9 mouse cellular contexts compared by ENCODE assay signal in genomic region chr5:125264700-125265099, GRCm38 (mm10).
DNase-seq lines count a peak whose midpoint lies in the region; ATAC-seq and TF ChIP-seq lines count a peak whose summit lies in the region.
"Had no signal": no experiment of that assay in that cellular context is flagged by ENCODE, and none has a peak within 500 bp of the region (broad histone marks: within the 10 kb centered on the region; RNA-seq: fewer than 3 reads in every experiment).

No protein-coding gene starts in this region.

- H3K36me3 ChIP-seq in heart, embryonic 13.5 days: no peaks in the 10 kb centered on the region
- H3K36me3 ChIP-seq in heart, embryonic 14.5 days (ENCODE audit: control insufficient read depth, insufficient read depth, low read length): no peaks in the 10 kb centered on the region
- no peaks in the 10 kb centered on the region for H3K36me3 ChIP-seq in limb, embryonic 14.5 days (ENCODE audit: control insufficient read depth, insufficient read depth, low read length)

- DNase-seq in heart, adult 11 months: no peak
- DNase-seq in adrenal gland, adult 2 months: peak; percentile 89
- DNase-seq in limb, embryonic 14.5 days (ENCODE audit: low spot score): peak; percentile 55
- no peak for DNase-seq in T-cell, adult 2 months (ENCODE audit: low spot score)
- no peak for DNase-seq in ovary, postnatal 10 days (ENCODE audit: low spot score)
- DNase-seq: cerebellum, adult 11-12 months had no signal

- H3K9me3 ChIP-seq in heart, embryonic 13.5 days: no peaks in the 10 kb centered on the region
- H3K9me3 ChIP-seq in heart, embryonic 14.5 days (ENCODE audit: control insufficient read depth, low read length): no peaks in the 10 kb centered on the region
- H3K9me3 ChIP-seq in limb, embryonic 14.5 days (ENCODE audit: control insufficient read depth, low read length): no peaks in the 10 kb centered on the region

- no peak overlapping the region for H3K4me3 ChIP-seq in heart, embryonic 13.5 days
- H3K4me3 ChIP-seq in heart, embryonic 14.5 days (ENCODE audit: control insufficient read depth in 1 of 2, insufficient read depth in 1 of 2, low read depth in 1 of 2, low read length in 2 of 2): no peak overlapping the region
- no peak overlapping the region for H3K4me3 ChIP-seq in limb, embryonic 14.5 days (replicated peaks; ENCODE audit: low read length)

- no peak for TF ChIP-seq POLR2A in limb, embryonic 14.5 days (IDR thresholded peaks at IDR 0.05; ENCODE audit: borderline replicate concordance, extremely low read depth, insufficient read depth, insufficient read length)

- no peak for ATAC-seq in heart, embryonic 13.5 days (ENCODE audit: extremely low read depth, insufficient number of reproducible peaks, low FRiP score, low TSS enrichment)
- no peak for ATAC-seq in heart, embryonic 14.5 days (ENCODE audit: insufficient number of reproducible peaks, insufficient read depth, low FRiP score, low read depth)
- no peak for ATAC-seq in limb, embryonic 14.5 days (ENCODE audit: low FRiP score, low read depth)
- ATAC-seq in activated CD4-positive, CD25-positive, alpha-beta regulatory T cell, adult 4 months: no peak

- peak overlapping the region; percentile 41; the same call in 1 of the 2 replicates for H3K9ac ChIP-seq in heart, embryonic 13.5 days
- H3K9ac ChIP-seq in heart, embryonic 14.5 days (ENCODE audit: low read length): peak overlapping the region; percentile 38; the same call in 1 of the 2 replicates
- H3K9ac ChIP-seq in limb, embryonic 14.5 days (ENCODE audit: low read depth, low read length, severe bottlenecking): no peak overlapping the region

- peak overlapping the region; percentile 18 for H3K4me2 ChIP-seq in heart, embryonic 13.5 days
- peak overlapping the region; percentile 44 for H3K4me2 ChIP-seq in heart, embryonic 14.5 days (ENCODE audit: low read length)
- no peak overlapping the region for H3K4me2 ChIP-seq in limb, embryonic 14.5 days (replicated peaks; ENCODE audit: low read depth, low read length, severe bottlenecking)

- WGBS in heart, embryonic 13.5 days: 3% methylated on average over 17 of the region's 17 CpGs
- WGBS in heart, embryonic 14.5 days: 4% methylated on average over 17 of the region's 17 CpGs
- WGBS in limb, embryonic 14.5 days: 5% methylated on average over 17 of the region's 17 CpGs

- H3K27ac ChIP-seq in heart, embryonic 13.5 days (replicated peaks): peak overlapping the region; percentile 13
- peak overlapping the region in 1 of 2 experiments; percentile 41; a peak in 2 of 4 replicates for H3K27ac ChIP-seq in heart, embryonic 14.5 days (replicated peaks in 1 of 2; ENCODE audit: control insufficient read depth in 1 of 2, insufficient read depth in 1 of 2, low read depth in 2 of 2, low read length in 2 of 2)
- no peak overlapping the region for H3K27ac ChIP-seq in limb, embryonic 14.5 days (replicated peaks; ENCODE audit: low read depth, low read length)

- peaks cover 4% of the 10 kb centered on the region for H3K27me3 ChIP-seq in heart, embryonic 13.5 days (replicated peaks)
- no peaks in the 10 kb centered on the region for H3K27me3 ChIP-seq in heart, embryonic 14.5 days (ENCODE audit: control insufficient read depth, insufficient read depth, low read length)
- H3K27me3 ChIP-seq in limb, embryonic 14.5 days (ENCODE audit: control insufficient read depth, insufficient read depth, low read length): no peaks in the 10 kb centered on the region

- H3K4me1 ChIP-seq in heart, embryonic 13.5 days: peaks cover 48% of the 10 kb centered on the region
- peaks cover 21 to 46% of the 10 kb centered on the region in 2 experiments for H3K4me1 ChIP-seq in heart, embryonic 14.5 days (ENCODE audit: control insufficient read depth in 2 of 2, insufficient read depth in 2 of 2, low read length in 2 of 2)
- peaks cover 13% of the 10 kb centered on the region for H3K4me1 ChIP-seq in limb, embryonic 14.5 days (ENCODE audit: control insufficient read depth, insufficient read depth, low read length)

Comparison
In these comparisons a context has a peak if more than half of its experiments do, and no peak if none do; other contexts are left out.
1. DNase-seq: peak in adrenal gland, adult 2 months (single experiment) and limb, embryonic 14.5 days (single experiment); none in heart, adult 11 months (single experiment), T-cell, adult 2 months (single experiment) and ovary, postnatal 10 days (single experiment).